Mouse (Mus musculus) limb, embryonic 14.5 days (tissue): ENCODE measurements around the gene Naip6. TPM values are rescaled to one million over a fixed set of nuclear protein-coding genes. Genes with fewer than 3 reads are reported as not detected.
"Not testable (repeated sequence)": the region's sequence is repeated elsewhere in the genome, so short reads cannot be mapped to it uniquely, and the experiment has no call there.

ENCODE experiments used
- ATAC-seq: fragments of 200-750 bp; cut with Nextera tagmentation; 2 replicates; pipeline ENCODE4 v1.8.0; 2017; ENCODE audit warnings: low read depth, moderate number of reproducible peaks, moderate TSS enrichment; ENCODE audit not compliant: low FRiP score
- DNase-seq: peaks from one replicate; pipeline ENCODE4 v3.0.0-alpha.2; 2015; ENCODE audit warnings: low spot score
- H3K27ac ChIP-seq: fragments of 300-500 bp; sonication (generic); replicated peaks from 2 replicates; pipeline ENCODE4 v1.5.1; 2014; ENCODE audit warnings: low read depth, mild to moderate bottlenecking, low read length, moderate library complexity, mixed read lengths
- H3K27me3 ChIP-seq: fragments of 300-500 bp; sonication (generic); 2 replicates; pipeline ENCODE4 v1.6.1; 2014; ENCODE audit warnings: low read length, mixed read lengths; ENCODE audit not compliant: control insufficient read depth, insufficient read depth
- H3K36me3 ChIP-seq: fragments of 300-500 bp; sonication (generic); 2 replicates; pipeline ENCODE4 v1.6.1; 2014; ENCODE audit warnings: mild to moderate bottlenecking, low read length, moderate library complexity, mixed read lengths; ENCODE audit not compliant: control insufficient read depth, insufficient read depth
- H3K4me1 ChIP-seq: fragments of 300-500 bp; sonication (generic); 2 replicates; pipeline ENCODE4 v1.6.1; 2014; ENCODE audit warnings: antibody characterized with exemption, low read length, mixed read lengths; ENCODE audit not compliant: control insufficient read depth, insufficient read depth
- H3K4me2 ChIP-seq: fragments of 300-500 bp; sonication (generic); replicated peaks from 2 replicates; pipeline ENCODE4 v1.6.1; 2014; ENCODE audit warnings: low read depth, mild to moderate bottlenecking, low read length, moderate library complexity; ENCODE audit not compliant: severe bottlenecking
- H3K4me3 ChIP-seq: fragments of 300-500 bp; sonication (generic); replicated peaks from 2 replicates; pipeline ENCODE4 v1.5.1; 2014; ENCODE audit warnings: low read length
- H3K9ac ChIP-seq: fragments of 300-500 bp; sonication (generic); 2 replicates; pipeline ENCODE4 v1.6.1; 2014; ENCODE audit warnings: mild to moderate bottlenecking, low read depth, low read length, moderate library complexity; ENCODE audit not compliant: severe bottlenecking
- H3K9me3 ChIP-seq: fragments of 300-500 bp; sonication (generic); 2 replicates; pipeline ENCODE4 v1.6.1; 2016; ENCODE audit warnings: low read length; ENCODE audit not compliant: control insufficient read depth
- POLR2A ChIP-seq: fragments of 200-500 bp; IDR thresholded peaks from 2 replicates; pipeline ENCODE4 v1.8.0; 2012; ENCODE audit warnings: inconsistent platforms, mild to moderate bottlenecking, moderate library complexity, borderline replicate concordance; ENCODE audit not compliant: insufficient read depth, insufficient read length; ENCODE audit errors: extremely low read depth
- WGBS: fragments of 180-500 bp; shearing (Covaris S2); extraction: QIAGEN DNeasy Blood & Tissue Kit; methylation state at CpG from one replicate; pipeline ENCODE4 v1.1.7; 2014; 5-methylcytosine and 5-hydroxymethylcytosine counted together
- polyA plus RNA-seq, 2 experiments: library from polyadenylated mRNA; depleted of rRNA in 1 of 2; stranded (reverse) in 1 of 2; unstranded in 1 of 2; fragments of >200 nt; fragmentation: Nextera tagmentation in 1 of 2; extraction: Ambion mirVana in 1 of 2; gene quantifications; 2 replicates each; pipeline versions ENCODE4 v1.2.1 to v1.2.3; 2012 to 2014

The Naip6 gene
- polyA plus RNA-seq (2012; rRNA removed), result 0.47 and 0.50 TPM in 2 replicates
- polyA plus RNA-seq (2014; fragmentation: Nextera tagmentation; extraction: Ambion mirVana), result 0.11 and 0.23 TPM in 2 replicates

DNA sequence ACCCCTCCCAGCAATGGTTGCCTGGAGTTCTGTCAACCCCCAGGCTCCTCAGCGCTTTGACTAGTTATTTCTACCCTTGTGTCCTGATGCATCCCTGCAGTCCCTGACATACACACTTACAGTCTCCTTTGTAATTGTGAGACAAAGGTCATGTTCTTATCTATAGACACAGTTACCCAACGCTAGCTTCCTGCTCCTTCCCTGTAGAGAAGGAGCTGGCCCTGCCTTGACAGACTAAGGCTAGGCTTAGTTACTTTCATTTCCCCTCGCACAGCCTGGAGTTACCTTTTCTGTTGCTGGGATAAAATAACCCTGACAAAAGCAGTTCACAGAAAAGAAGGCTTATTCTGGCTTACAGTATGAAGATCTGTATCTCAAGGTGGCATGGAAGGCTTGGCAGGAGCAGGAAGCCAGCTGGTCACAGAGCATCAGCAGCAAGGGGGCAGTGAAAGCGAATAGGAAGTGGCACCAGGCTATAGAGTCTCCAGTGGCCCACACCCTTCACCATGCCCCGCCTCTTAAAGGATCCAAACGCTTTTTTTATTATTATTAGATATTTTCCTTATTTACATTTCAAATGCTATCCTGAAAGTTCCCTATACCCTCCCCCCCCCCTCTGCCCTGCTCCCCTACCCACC is at the start of gene Naip6:
Gene Naip6 (minus strand): TSS at position 419 of the 638 bp plus-strand sequence.
- H3K9me3 ChIP-seq, H3K4me1 ChIP-seq, H3K4me3 ChIP-seq, H3K27ac ChIP-seq, H3K27me3 ChIP-seq, H3K36me3 ChIP-seq, ATAC-seq, H3K9ac ChIP-seq, H3K4me2 ChIP-seq, DNase-seq: not testable (repeated sequence)
- WGBS, result 69% methylated on average over 5 of the region's 6 CpGs

- H3K36me3 ChIP-seq, H3K27ac ChIP-seq, H3K4me2 ChIP-seq, H3K9me3 ChIP-seq, H3K9ac ChIP-seq, H3K4me1 ChIP-seq, H3K27me3 ChIP-seq, H3K4me3 ChIP-seq: not testable (repeated sequence)
- DNase-seq (peak; percentile 53), ATAC-seq (peak; percentile 60; the same call in 1 of the 2 replicates)
- WGBS, result 28% methylated on average over 2 of the region's 2 CpGs
Measured at GRCm38 (mm10) chr13:100352315-100352714, 34.8 kb upstream of the Naip6 start.

DNA sequence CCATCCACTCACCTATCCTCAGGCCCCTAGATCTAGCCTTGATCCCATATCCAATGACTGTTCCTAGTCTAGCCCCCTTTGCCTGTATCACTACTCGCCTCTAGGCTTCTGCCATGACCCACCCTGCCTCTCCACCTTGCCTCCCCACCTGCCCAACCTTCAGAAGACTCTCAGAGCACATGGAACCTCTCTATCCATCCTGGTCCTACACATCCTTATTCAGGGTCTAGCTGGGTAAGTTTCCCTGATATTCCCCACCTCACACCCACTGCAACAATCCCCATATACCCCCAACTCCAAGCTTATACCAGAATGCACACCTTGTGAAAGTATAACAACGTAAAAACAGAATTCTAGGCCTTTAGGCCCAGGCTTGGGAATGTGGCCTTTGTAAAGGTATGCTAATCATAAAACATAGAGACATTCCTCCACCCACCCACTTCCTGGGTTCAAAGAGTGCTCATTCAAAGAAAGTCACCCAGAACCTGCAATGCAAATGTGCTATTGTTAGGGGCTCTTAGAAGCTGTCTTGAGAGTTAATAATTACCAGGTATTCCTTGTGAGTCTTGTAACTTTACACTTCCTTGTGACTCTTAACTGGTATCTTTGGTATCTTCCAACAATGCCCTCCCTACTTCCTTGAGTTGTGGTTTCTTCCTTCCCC is 32.2 kb upstream of the Naip6 start:
- H3K36me3 ChIP-seq, H3K4me1 ChIP-seq, H3K4me3 ChIP-seq, H3K9me3 ChIP-seq, H3K9ac ChIP-seq, H3K27me3 ChIP-seq, DNase-seq, H3K4me2 ChIP-seq, H3K27ac ChIP-seq, ATAC-seq: not testable (repeated sequence)
- 67% methylated on average over 1 of the region's 2 CpGs for WGBS

- WGBS, result 62% methylated on average over 2 of the region's 2 CpGs
- H3K9ac ChIP-seq, result no peak overlapping the region
- H3K36me3 ChIP-seq, result no peaks in the 10 kb centered on the region
- no peak for TF ChIP-seq POLR2A
- H3K4me2 ChIP-seq, result no peak overlapping the region
- ATAC-seq (no peak), DNase-seq (no peak)
- no peaks in the 10 kb centered on the region for H3K9me3 ChIP-seq
- H3K27ac ChIP-seq, result no peak overlapping the region
- H3K4me3 ChIP-seq, result no peak overlapping the region
- H3K4me1 ChIP-seq, result no peaks in the 10 kb centered on the region
- no peaks in the 10 kb centered on the region for H3K27me3 ChIP-seq
Measured at GRCm38 (mm10) chr13:100341822-100342221, 24.3 kb upstream of the Naip6 start.

- H3K27ac ChIP-seq, ATAC-seq, H3K4me3 ChIP-seq, H3K4me1 ChIP-seq, H3K36me3 ChIP-seq, H3K9ac ChIP-seq, H3K27me3 ChIP-seq, H3K4me2 ChIP-seq, H3K9me3 ChIP-seq: not testable (repeated sequence)
- 26% methylated on average over 5 of the region's 5 CpGs for WGBS
- peak; percentile 2 for DNase-seq
Measured at GRCm38 (mm10) chr13:100331728-100332127, 14.3 kb upstream of the Naip6 start.

DNA sequence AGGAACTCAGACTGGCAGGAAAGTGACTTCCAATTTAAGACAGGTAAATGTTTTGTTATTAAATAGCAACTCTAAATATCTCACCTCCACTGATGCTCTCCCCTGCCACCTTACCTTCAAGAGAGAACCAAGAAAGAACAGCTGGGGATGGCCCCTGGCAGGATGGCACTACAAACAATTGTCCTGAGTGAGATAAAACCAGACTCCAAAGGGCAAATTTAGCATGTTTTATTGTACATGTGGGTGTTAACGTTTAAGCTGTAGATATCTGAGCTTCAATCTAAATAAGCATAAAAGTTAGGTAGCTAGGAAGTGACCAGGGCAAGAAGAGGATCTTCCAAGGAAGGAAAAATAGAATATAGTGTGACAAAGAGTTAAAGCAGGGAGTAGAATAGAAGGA is 11.4 kb upstream of the Naip6 start:
- not testable (repeated sequence) for H3K9ac ChIP-seq, H3K27ac ChIP-seq, ATAC-seq, H3K4me2 ChIP-seq, H3K27me3 ChIP-seq, H3K9me3 ChIP-seq, H3K36me3 ChIP-seq, DNase-seq, H3K4me3 ChIP-seq, H3K4me1 ChIP-seq
- 41% methylated on average over 1 of the region's 1 CpGs for WGBS

DNA sequence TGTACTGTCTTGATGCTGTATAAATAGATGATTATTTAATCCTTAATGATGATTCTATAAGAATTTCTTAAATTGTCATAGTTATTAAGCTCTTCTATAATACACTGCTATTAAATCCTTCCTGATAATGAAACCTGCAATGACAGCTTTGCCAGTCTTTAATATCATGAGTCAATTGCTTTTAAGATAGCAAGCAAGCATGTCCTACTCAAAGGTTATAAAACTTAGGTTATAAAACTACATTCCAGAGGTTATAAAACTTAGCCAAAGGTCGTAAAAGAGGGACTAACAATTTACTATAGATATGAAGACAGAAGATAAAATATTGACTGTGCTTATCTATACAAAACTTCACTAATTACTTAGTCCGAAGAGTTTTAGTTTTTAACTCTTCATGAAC is 10.6 kb upstream of the Naip6 start:
- not testable (repeated sequence) for H3K4me3 ChIP-seq, H3K27ac ChIP-seq, H3K36me3 ChIP-seq, H3K27me3 ChIP-seq, H3K4me1 ChIP-seq, H3K4me2 ChIP-seq, ATAC-seq, H3K9me3 ChIP-seq, H3K9ac ChIP-seq, DNase-seq
- 51% methylated on average over 2 of the region's 2 CpGs for WGBS

DNA sequence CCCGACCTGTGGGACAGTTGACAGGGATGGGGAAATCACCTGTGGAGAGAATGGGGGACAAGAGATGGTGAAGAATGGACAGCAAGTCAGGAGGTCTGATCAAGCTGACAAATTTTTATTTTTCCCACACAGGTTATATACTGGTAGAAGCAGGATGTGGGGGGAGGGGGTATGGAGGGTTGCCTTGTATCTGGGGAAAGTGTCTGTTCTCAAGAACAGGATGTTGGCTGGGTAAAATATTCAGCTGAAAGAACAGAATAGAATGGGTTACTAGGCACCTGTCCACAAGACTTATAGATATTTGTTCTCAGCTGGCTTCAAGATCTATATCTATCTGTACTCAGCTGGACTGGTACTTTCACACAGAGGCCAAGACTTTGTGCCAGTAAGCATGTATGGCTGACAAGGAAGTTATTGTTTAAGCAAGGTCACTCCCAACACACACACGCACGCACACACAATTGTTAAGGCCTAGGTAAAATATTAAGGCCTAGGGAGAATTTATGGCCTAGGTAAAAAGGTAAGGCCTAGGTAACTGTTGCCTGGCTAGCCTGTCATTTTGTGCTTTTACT is 4.9 kb upstream of the Naip6 start:
- not testable (repeated sequence) for ATAC-seq, DNase-seq, H3K4me2 ChIP-seq, H3K9me3 ChIP-seq, H3K9ac ChIP-seq, H3K27ac ChIP-seq, H3K4me3 ChIP-seq, H3K36me3 ChIP-seq, H3K4me1 ChIP-seq, H3K27me3 ChIP-seq
- WGBS, result 82% methylated on average over 3 of the region's 3 CpGs
